Mouse (Mus musculus): ENCODE results near the gene Snx13.
A peak's percentile ranks its signal among the peaks of the same experiment; 100 is the strongest.

Snx13 gene

GRCm38 (mm10) chr12:35047320-35048225 lies 587 bp downstream of the Snx13 start:
- DNase-seq (ENCODE audit: low spot score): peak; percentile 63

DNA sequence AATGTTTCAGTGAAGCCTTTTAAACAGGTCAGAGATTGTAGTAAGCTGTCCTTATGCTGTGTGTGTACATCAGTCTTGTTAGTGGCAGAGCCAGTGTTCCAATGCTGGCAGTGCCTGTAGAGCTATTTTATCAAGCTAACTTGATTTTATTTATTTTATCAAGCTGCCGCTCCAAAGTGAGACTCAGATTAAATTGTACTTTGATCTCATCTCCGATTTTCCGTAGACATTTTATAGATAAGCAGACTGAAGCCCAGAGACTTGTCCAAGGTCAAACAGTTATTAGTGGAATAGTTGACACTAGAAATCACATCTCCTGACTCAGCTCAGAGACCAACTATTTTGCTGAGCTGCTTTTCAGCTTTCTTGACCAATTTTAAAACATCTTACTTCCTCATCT lies 1.9 kb downstream of the Snx13 start:
- DNase-seq (ENCODE audit: low spot score): no peak

DNA sequence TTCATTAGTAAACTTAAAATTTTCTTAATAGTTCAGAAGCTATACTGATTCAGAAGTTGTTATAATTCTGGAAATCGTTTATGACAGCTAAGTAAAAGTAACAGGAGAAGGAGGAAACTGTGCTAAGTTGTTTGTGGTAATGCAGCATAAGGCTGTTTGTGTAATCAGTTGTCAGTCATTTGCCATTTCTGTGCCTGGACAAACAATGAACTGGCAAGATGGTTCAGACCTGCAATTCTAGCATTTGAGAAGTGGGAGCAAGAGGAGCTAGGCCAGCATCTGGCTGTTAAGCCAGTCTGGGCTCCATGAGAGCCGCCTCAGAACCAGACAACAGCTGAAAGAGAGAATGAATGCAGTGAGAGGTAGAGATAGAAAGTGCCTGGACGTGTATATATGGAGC lies 3.5 kb downstream of the Snx13 start:
- DNase-seq (ENCODE audit: low spot score): no peak

DNA sequence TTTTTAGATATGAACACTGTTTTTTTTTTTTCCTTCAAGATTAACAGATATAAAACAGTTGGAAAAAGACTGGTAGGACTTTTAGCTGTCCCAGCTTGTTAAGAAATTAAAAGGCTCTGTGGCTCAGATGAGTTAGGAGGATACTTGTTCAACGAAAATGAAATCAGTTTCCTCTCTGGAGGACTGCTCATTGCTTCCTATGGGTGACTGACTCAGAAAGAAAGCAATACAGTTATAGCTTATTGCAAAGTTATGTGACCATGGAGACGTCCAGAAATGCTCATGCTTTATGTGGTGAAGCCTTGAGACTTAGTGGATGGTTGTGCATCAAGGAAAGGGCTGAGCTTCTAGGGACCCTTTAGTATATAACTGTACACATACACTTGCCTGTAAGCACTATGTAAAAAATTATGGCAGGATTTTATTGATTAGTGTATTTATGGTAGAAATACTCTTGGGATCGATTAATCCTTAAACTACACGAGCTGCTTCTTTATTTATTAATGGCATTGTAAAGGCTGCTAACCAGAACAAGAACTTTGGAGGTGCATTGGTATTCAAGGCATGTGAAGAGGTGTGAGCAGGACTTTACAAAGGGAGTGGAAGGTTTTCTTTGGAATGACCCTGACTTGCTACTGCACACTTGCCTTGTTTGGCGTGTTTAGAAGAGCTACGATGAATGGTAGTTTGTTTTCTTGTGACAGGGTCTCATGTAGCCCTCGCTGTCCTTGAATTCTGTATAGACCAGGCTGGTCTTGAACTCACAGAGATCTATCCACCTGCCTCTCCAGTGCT lies 4.2 kb downstream of the Snx13 start:
- DNase-seq (ENCODE audit: low spot score): no peak

DNA sequence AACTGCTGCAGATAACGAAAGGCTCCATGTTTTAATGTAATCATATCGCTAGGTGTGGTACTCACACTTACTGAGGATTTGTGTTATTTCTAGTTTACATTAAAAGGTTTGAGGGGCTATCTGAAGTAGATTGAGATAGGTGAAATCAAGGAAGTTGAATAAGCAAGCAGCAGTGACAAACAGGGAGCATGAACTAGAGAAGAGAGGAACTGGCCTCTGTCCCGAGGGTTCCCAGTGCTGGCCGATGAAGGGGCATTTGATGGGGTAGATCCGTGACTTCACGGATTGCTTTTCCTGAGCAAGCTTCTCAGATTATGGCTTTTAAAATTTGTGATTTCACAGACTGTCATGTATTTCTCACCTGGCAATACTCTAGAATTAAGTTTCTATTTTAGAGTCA lies 7.4 kb downstream of the Snx13 start:
- DNase-seq (ENCODE audit: low spot score): no peak

DNA sequence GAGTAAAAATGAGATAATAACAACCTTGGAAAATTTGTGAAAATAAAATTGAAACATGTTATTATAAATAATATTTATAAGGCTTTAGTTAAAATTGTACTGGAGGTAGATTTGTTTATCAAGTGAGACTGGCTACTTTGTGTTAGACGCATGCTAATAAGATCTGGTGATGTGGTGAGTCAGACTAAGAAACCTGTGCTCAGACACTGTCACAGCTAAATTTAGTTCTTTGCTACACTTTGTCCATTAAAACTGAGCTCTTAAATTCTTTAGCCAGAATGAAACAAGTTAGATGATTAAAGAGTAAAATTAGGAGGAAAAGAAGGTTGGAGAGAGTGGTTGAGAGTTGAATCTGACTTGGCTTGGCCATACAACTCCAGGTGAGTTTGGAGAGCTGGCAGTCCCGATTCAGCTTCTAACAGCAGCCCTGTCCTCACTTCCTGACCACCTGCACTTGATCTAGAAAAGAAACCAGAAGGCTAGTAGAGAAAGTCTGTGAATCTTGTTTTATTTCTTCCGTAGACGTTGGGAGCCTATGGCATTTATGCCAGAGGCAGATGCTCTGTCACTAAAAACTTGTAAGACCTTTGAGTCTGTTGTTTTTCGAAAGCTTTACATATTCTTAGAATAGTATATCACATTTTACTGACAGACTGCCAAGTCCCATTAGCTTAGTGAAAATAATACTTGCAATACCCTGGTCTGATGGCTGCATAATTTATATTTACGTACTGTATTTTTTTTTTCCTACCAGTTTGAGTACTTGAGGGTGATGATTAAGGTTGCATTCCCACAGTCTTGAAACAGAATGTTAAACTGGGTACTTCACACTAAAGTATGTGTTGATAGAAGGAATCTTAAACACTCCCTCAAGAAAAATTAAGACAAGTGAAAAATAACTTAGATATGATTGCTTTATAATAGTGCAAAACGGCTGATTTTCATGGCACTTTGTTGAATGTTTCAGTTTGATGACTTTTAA lies 8.4 kb downstream of the Snx13 start:
- no peak for DNase-seq (ENCODE audit: low spot score)

DNA sequence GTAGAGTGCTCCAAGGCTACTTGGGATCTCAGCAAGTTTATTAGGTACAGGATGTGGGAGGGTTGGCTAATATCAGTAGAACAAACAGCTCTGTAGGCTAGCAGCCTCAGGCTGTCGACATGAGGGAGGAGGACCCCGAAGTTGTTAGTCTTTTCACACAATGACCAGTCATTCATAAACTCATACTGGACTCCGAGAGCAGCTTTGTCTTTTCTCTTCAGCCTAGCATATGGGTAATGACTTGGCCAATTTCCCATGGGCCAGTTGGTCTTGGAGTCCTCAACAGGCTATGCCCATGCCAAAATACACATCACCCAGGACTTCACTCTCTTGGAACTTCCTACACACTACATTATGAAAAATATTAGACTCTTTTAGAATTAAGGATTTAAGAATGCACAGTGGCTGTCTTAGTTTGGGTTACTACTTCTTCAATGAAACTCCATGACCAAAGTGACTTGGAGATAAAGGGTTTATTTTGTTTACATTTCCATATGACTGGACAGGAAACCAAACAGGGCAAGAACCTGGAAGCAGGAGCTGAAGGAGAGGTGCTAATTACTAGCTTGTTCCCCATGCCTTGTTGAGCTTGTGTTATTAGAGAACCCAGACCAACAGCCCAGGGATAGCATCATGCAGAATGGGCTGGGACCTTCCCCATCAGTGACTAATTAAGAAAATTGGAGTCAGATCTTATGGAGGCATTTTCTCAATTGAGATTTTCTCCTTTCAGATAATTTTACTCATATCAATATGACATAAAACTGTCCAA lies 16.9 kb downstream of the Snx13 start:
- DNase-seq (ENCODE audit: low spot score): no peak

- no peak for DNase-seq (ENCODE audit: low spot score)
Measured at GRCm38 (mm10) chr12:35067621-35068020, 20.6 kb downstream of the Snx13 start.

- DNase-seq (ENCODE audit: low spot score): no peak
Measured at GRCm38 (mm10) chr12:35071336-35071735, 24.4 kb downstream of the Snx13 start.

DNA sequence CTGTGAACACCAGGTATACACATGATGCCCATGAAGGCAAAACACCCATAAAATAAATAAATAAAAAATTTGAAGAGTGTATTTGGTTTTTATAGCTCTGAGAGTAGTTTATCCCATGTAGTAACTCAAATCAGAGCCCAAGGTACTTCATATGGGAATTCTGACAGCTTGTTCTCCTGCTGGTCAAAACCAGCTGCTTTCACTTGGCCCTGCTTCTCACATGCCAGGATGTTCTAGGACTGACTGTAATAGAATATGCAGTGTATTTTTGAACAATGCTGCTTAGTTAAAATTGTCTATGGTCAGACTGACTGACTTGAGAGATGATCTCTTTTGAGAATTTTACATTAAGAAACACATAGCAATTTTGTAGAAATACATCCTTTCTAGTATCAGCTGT lies 25.2 kb downstream of the Snx13 start:
- no peak for DNase-seq (ENCODE audit: low spot score)

- no peak for DNase-seq (ENCODE audit: low spot score)
Measured at GRCm38 (mm10) chr12:35075993-35076392, 29.0 kb downstream of the Snx13 start.

DNA sequence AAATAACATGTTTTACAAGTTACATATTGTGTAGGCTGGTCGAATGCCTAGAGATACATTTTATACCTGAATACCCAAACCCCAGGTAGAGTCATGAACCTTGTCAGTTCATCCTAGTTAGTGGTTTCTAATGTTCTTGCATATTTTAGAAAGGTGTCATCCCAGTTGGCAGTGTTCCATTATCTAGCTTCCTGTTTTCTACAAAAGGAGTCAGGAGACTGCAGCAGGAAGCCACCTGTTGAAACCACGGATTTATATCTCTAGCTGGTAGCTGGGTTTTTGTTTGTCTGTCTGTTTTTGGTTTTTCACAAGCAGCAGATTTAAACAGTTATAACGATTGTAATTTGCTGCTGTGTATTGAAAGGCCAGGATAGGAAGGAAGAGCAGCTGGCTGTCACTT lies 76.6 kb downstream of the Snx13 start:
- DNase-seq (ENCODE audit: low spot score): no peak

GRCm38 (mm10) chr12:35153186-35153585 lies 106.2 kb downstream of the Snx13 start:
- no peak for DNase-seq (ENCODE audit: low spot score)

DNA sequence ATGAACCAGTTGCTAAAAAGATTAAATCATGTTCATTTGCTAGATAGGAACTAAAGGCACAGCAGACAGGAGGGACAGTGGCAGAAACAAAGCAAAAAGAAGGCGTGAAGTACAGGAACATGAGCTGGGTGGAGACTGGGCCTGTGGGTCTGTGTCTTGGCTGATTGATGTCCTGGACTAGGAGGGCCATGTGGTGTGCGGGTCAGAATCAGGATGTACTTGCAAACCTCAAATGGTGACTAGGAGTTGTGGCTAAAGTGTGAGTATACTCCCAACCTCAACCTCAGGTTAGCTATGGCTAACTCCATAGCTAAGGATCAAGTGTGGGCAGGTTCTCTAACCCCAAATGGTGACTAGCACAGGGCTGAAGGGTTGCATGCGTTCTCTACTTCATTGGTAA lies 107.2 kb downstream of the Snx13 start:
- DNase-seq (ENCODE audit: low spot score): no peak

GRCm38 (mm10) chr12:35157237-35157636 lies 110.3 kb downstream of the Snx13 start:
- no peak for DNase-seq (ENCODE audit: low spot score)

DNA sequence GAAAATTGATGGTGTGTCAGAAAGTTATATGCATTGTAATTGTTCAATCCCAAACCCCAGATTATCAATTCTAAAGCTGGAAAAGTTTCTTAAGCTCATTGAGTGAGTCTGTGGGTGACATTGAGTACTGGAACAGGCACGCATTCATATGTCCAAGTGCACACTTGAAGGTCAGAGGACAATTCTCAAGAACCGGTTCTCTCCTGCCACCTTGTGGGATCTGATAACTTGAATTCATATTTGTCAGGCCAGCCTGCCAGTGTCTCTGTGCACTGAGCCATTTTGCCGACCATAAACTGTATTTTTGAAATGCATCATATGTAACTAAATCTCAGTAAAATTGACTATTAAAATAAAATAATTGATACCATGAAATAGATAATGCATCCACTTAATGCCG lies 114.7 kb downstream of the Snx13 start:
- no peak for DNase-seq (ENCODE audit: low spot score)

DNA sequence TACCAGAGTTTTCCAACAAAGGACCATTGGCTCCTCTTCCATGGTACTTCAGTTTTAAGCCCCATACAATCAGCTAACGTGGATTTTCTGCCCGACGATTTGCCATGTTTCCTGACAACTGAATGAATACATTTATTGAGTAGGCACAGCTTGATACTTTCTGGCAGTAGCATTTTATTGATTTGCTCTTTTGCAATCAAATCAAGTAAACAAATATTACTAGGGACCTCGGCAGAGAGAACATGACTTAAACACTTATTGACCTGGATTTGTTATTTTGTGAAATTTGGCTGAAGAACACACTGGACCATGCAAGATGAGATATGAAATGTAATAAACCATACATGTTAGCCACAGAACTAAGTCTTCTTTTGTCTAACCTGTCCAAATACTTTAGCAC lies 123.3 kb downstream of the Snx13 start:
- no peak for DNase-seq (ENCODE audit: low spot score)

DNA sequence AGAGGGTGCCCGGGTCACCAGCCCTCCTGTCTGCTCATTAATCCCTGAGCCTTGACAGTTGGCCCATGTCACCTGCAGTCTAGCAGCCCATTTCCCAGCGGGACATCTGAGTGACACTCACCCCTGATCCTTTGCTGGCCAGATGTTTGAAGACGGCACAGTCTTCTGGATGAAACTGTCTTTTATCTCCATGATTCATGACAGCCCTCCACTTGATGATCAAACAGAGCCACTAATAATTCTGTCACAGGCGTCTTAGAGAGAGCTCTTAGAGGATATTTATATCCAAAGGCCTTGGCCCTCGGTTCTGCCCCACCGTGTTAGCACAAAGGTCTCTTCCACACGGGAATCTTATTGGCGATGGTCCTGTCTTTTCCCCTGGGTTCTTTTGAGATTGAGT lies 129.0 kb downstream of the Snx13 start:
- no peak for DNase-seq (ENCODE audit: low spot score)

DNA sequence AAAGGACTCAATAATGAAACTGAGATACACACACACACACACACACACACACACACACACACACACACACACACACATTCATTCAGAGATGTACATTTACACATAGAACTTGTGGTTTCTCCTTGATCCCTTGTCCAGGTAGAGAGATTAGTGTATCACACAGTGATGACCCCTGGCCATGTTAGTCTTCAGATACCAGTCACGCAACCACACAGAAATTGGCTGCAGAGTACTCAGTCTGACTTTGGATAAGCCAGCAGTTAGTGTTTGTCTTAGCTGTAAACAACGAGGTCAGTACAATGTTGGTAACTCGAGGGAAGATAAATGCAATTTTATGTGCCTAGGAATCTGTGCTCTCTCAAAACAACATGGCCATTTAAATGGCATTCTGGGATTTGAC lies 129.6 kb downstream of the Snx13 start:
- DNase-seq (ENCODE audit: low spot score): no peak

GRCm38 (mm10) chr12:35182675-35183074 lies 135.7 kb downstream of the Snx13 start:
- peak; percentile 83 for DNase-seq (ENCODE audit: low spot score)

DNA sequence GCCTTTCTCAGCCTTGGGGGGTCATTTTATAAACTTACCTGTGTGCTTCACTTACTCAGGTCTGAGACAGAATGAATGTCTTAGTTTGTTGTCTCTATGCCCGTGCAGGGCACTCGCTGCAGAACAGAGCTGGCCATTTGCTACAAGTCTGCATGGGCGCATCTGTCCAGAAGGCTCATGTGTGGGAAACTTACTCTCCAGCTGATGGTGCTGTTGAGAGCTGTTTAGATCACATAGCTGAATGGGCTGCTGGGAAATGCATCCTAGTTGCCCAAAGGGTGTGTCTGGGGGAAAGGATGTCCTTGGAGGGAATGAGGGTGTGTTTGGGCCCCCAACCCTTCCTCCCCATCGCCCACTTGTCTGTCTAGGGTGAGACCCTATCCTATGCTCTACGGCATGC lies 137.3 kb downstream of the Snx13 start:
- no peak for DNase-seq (ENCODE audit: low spot score)
